Mouse (Mus musculus) heart, embryonic 16.5 days (tissue): Measurements from ENCODE around the gene Dnpep. TPM values are rescaled to one million over a fixed set of nuclear protein-coding genes. Genes with fewer than 3 reads are reported as not detected.

Experiments
- ATAC-seq: fragments of 200-750 bp; cut with Nextera tagmentation; replicated peaks from 2 replicates; pipeline ENCODE4 v1.8.0; 2017; ENCODE audit warnings: moderate number of reproducible peaks; ENCODE audit not compliant: insufficient read depth, low FRiP score; ENCODE audit errors: extremely low read depth
- H3K27ac ChIP-seq: fragments of 300-500 bp; sonication (generic); 2 replicates; pipeline ENCODE4 v1.5.1; 2014; ENCODE audit warnings: mild to moderate bottlenecking, low read length, control low read depth, moderate library complexity
- H3K27me3 ChIP-seq: fragments of 300-500 bp; sonication (generic); 2 replicates; pipeline ENCODE4 v1.6.1; 2014; ENCODE audit warnings: low read length, mixed read lengths; ENCODE audit not compliant: control insufficient read depth, insufficient read depth
- H3K36me3 ChIP-seq: fragments of 300-500 bp; sonication (generic); 2 replicates; pipeline ENCODE4 v1.6.1; 2014; ENCODE audit not compliant: control insufficient read depth, insufficient read depth
- H3K4me1 ChIP-seq: fragments of 300-500 bp; sonication (generic); 2 replicates; pipeline ENCODE4 v1.6.1; 2014; ENCODE audit warnings: low read length, mixed read lengths; ENCODE audit not compliant: control insufficient read depth, insufficient read depth
- H3K4me2 ChIP-seq: fragments of 300-500 bp; sonication (generic); 2 replicates; pipeline ENCODE4 v1.6.1; 2014; ENCODE audit warnings: low read depth, mild to moderate bottlenecking, control low read depth, low read length
- H3K4me3 ChIP-seq: fragments of 300-500 bp; sonication (generic); 2 replicates; pipeline ENCODE4 v1.5.1; 2014; ENCODE audit warnings: mild to moderate bottlenecking, control low read depth, low read length
- H3K9ac ChIP-seq: fragments of 300-500 bp; sonication (generic); 2 replicates; pipeline ENCODE4 v1.6.1; 2014; ENCODE audit warnings: low read length, control low read depth
- H3K9me3 ChIP-seq: fragments of 300-500 bp; sonication (generic); replicated peaks from 2 replicates; pipeline ENCODE4 v1.6.1; 2016; ENCODE audit warnings: low read length; ENCODE audit not compliant: control insufficient read depth
- polyA plus RNA-seq: library from polyadenylated mRNA; unstranded; fragments of >200 nt; fragmentation: Nextera tagmentation; extraction: Ambion mirVana; gene quantifications from 2 replicates; pipeline ENCODE4 v1.2.1, GENCODE M21; 2015

Gene Dnpep
- polyA plus RNA-seq, 1 experiment from 2014 or later = 131 TPM

DNA sequence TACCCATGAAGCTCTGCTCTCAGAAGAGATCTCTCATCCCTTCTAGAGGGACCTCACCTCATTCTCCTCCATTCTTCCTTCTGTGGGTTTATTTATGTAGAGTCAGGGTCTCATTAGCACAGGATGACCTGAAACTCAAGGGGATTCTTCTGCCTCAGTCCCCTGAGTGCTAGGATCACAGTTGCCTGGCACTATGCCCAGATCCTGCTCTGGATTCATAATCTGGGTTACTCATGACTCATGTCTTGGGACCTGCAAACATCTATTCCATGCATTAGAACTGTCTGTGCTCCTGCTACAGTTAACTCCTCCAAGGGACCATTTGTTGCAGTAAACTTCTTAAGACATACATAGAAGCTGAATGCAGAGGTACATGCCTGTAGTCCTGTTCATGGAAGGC is 56.5 kb downstream of the Dnpep start:
- ATAC-seq = no peak
- H3K36me3 ChIP-seq = no peaks in the 10 kb centered on the region
- H3K4me1 ChIP-seq = no peaks in the 10 kb centered on the region
- no peak overlapping the region for H3K27ac ChIP-seq
- no peak overlapping the region for H3K4me3 ChIP-seq
- peaks cover 27% of the 10 kb centered on the region for H3K27me3 ChIP-seq
- no peaks in the 10 kb centered on the region for H3K9me3 ChIP-seq
- H3K9ac ChIP-seq = no peak overlapping the region
- H3K4me2 ChIP-seq = no peak overlapping the region

Other genes with a start within 250 kb of the Dnpep start
- 7.5 and 8.8 TPM in 2 replicates for gene Nhej1, start 192.8 kb downstream of the Dnpep start, polyA plus RNA-seq
- gene Slc23a3, start 184.1 kb downstream of the Dnpep start, polyA plus RNA-seq = 1.1 TPM in 2 replicates
- 39.2 and 40.9 TPM in 2 replicates for gene Cnppd1, start 175.3 kb downstream of the Dnpep start, polyA plus RNA-seq
- 33.9 TPM in 2 replicates for gene Retreg2, start 175.2 kb downstream of the Dnpep start, polyA plus RNA-seq
- gene Zfand2b, start 149.3 kb downstream of the Dnpep start, polyA plus RNA-seq = 30.4 and 31.7 TPM in 2 replicates
- 15.2 and 16.1 TPM in 2 replicates for gene Abcb6, start 137.6 kb downstream of the Dnpep start, polyA plus RNA-seq
- gene Ankzf1, start 125.8 kb downstream of the Dnpep start, polyA plus RNA-seq = 22.8 and 32.0 TPM in 2 replicates
- 31.7 and 34.9 TPM in 2 replicates for gene Atg9a, start 125.8 kb downstream of the Dnpep start, polyA plus RNA-seq
- gene Glb1l, start 107.2 kb downstream of the Dnpep start, polyA plus RNA-seq = 7.7 and 8.8 TPM in 2 replicates
- gene Stk16, start 107.2 kb downstream of the Dnpep start, polyA plus RNA-seq = 96.5 and 102 TPM in 2 replicates
- 63.3 and 81.2 TPM in 2 replicates for gene Tuba4a, start 98.1 kb downstream of the Dnpep start, polyA plus RNA-seq
- 0.24 TPM in 1 of 2 replicates, not detected in the other for gene A630095N17Rik, start 85.9 kb downstream of the Dnpep start, polyA plus RNA-seq
- 45.6 and 46.0 TPM in 2 replicates for gene Dnajb2, start 81.6 kb downstream of the Dnpep start, polyA plus RNA-seq
- 0.44 and 0.62 TPM in 2 replicates for gene Ptprn, start 53.5 kb downstream of the Dnpep start, polyA plus RNA-seq
- 0.76 TPM in 1 of 2 replicates, not detected in the other for gene Resp18, start 39.6 kb downstream of the Dnpep start, polyA plus RNA-seq
- gene Des, start 42.3 kb upstream of the Dnpep start, polyA plus RNA-seq = 469 and 480 TPM in 2 replicates
- 41.1 and 46.4 TPM in 2 replicates for gene Speg, start 57.3 kb upstream of the Dnpep start, polyA plus RNA-seq
- gene Gmppa, start 117.9 kb upstream of the Dnpep start, polyA plus RNA-seq = 72.6 and 85.3 TPM in 2 replicates
- gene Asic4, start 132.4 kb upstream of the Dnpep start, polyA plus RNA-seq = 0.08 and 0.27 TPM in 2 replicates
- 23.9 and 27.0 TPM in 2 replicates for gene Chpf, start 161.3 kb upstream of the Dnpep start, polyA plus RNA-seq
- 0.60 and 0.69 TPM in 2 replicates for gene Tmem198, start 161.5 kb upstream of the Dnpep start, polyA plus RNA-seq
- gene Obsl1, start 188.5 kb upstream of the Dnpep start, polyA plus RNA-seq = 83.9 and 94.2 TPM in 2 replicates
- 4.1 and 5.5 TPM in 2 replicates for gene Inha, start 189.1 kb upstream of the Dnpep start, polyA plus RNA-seq
- gene Stk11ip, start 203.5 kb upstream of the Dnpep start, polyA plus RNA-seq = 14.3 and 14.7 TPM in 2 replicates
- 33.3 and 36.6 TPM in 2 replicates for gene Slc4a3, start 228.3 kb upstream of the Dnpep start, polyA plus RNA-seq